Mouse (Mus musculus): ENCODE measurements around the gene Ifnz. TPM values are rescaled to one million over a fixed set of nuclear protein-coding genes. Genes with fewer than 3 reads are reported as not detected.

Ifnz gene
- polyA plus RNA-seq (2012; ENCODE audit: low replicate concordance): not detected in 2 replicates

DNA sequence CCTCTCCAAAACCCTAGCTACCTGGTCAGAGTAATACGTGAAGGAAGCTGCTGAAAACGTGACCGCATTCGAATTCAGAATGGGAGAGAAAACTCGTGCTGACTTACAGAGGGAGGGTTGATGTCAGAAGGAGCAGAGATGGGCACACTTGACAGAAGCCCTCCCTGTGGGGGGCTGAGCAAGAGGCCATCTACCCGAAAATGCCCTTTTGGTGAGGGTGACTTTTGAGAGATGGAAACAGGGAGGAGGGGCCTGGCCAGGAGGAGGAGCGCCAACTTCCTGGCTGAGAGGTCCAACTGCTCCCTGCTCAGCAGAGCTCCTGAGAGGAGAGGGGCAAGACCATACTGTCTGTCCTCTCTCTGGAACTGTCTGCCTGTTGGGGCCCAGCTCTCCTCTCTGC, at the start of gene Ifnz:
Ifnz (plus strand) TSS at position 301 of the 400 bp plus-strand sequence.

DNA sequence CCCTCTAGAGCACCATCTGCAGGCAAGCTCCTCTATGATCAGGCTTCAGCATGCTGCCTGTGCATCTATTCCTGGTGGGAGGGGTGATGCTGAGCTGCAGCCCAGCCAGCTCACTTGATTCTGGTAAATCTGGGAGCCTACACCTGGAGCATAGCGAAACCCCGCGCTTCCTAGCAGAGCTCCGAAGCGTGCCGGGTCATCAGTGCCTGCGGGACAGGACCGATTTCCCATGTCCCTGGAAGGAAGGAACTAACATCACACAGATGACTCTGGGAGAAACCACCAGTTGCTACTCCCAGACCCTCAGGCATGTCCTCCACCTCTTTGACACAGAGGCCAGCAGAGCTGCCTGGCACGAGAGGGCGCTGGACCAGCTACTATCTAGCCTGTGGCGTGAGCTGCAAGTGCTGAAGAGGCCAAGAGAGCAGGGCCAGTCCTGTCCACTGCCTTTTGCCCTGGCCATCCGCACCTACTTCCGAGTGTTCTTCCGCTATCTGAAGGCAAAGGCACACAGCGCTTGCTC, 27.1 kb upstream of the Ifnz start, which contains the start of gene Gm13271:
Gm13271 (plus strand) TSS at position 51 of the 523 bp plus-strand sequence.

DNA sequence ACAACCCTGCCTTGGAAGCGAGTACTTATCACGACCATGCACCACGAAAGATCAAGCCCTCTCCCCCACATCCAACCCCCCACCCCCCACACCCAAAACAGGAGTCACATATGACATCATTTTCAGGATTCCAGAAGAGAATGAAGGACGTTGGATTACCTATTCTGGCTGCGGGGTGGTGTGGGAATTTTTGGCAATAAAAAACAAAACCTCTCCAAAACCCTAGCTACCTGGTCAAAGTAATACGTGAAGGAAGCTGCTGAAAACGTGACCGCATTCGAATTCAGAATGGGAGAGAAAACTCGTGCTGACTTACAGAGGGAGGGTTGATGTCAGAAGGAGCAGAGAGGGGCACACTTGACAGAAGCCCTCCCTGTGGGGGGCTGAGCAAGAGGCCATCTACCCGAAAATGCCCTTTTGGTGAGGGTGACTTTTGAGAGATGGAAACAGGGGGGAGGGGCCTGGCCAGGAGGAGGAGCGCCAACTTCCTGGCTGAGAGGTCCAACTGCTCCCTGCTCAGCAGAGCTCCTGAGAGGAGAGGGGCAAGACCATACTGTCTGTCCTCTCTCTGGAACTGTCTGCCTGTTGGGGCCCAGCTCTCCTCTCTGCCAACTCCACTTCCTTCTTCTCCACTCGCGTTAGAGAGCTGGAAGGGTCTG, 22.2 kb upstream of the Ifnz start, which contains the start of gene Gm13283:
Gm13283 (plus strand) TSS at position 510 of the 659 bp plus-strand sequence.

DNA sequence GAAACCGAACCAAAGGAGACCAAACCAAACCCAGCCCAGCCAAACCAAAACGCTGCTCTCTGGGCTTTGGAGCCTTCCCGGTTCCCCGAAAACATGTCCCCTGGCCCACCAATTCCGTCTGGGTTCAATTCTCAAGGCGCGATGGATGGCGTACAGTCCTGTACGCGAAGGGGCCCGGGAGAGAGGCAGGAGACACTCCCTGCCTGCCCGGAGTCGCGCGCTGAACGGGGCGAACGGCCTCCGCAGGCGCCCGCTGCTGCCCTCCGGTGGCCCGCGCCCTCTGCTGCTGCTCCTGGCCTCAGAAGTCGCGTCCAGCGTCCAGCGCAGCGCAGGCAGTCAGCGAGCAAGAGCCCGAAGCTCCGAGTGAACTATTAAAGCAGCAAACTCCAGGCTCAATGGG, 8.4 kb upstream of the Ifnz start, which contains the start of gene Gm13290:
Gm13290 (plus strand) TSS at position 301 of the 400 bp plus-strand sequence.

DNA sequence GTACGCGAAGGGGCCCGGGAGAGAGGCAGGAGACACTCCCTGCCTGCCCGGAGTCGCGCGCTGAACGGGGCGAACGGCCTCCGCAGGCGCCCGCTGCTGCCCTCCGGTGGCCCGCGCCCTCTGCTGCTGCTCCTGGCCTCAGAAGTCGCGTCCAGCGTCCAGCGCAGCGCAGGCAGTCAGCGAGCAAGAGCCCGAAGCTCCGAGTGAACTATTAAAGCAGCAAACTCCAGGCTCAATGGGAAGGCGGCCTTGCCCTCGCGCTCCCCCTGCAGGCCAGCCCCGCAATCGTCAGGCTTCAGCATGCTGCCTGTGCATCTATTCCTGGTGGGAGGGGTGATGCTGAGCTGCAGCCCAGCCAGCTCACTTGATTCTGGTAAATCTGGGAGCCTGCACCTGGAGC, 5.3 kb upstream of the Ifnz start, which contains the start of gene Gm13289:
Gm13289 (plus strand) TSS at position 301 of the 400 bp plus-strand sequence.

DNA sequence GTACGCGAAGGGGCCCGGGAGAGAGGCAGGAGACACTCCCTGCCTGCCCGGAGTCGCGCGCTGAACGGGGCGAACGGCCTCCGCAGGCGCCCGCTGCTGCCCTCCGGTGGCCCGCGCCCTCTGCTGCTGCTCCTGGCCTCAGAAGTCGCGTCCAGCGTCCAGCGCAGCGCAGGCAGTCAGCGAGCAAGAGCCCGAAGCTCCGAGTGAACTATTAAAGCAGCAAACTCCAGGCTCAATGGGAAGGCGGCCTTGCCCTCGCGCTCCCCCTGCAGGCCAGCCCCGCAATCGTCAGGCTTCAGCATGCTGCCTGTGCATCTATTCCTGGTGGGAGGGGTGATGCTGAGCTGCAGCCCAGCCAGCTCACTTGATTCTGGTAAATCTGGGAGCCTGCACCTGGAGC, 2.4 kb upstream of the Ifnz start, which contains the start of gene Gm13272:
Gm13272 (plus strand) TSS at position 301 of the 400 bp plus-strand sequence.

DNA sequence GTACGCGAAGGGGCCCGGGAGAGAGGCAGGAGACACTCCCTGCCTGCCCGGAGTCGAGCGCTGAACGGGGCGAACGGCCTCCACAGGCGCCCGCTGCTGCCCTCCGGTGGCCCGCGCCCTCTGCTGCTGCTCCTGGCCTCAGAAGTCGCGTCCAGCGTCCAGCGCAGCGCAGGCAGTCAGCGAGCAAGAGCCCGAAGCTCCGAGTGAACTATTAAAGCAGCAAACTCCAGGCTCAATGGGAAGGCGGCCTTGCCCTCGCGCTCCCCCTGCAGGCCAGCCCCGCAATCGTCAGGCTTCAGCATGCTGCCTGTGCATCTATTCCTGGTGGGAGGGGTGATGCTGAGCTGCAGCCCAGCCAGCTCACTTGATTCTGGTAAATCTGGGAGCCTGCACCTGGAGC, 3.5 kb downstream of the Ifnz start, which contains the start of gene Gm13276:
Gm13276 (plus strand) TSS at position 301 of the 400 bp plus-strand sequence.

DNA sequence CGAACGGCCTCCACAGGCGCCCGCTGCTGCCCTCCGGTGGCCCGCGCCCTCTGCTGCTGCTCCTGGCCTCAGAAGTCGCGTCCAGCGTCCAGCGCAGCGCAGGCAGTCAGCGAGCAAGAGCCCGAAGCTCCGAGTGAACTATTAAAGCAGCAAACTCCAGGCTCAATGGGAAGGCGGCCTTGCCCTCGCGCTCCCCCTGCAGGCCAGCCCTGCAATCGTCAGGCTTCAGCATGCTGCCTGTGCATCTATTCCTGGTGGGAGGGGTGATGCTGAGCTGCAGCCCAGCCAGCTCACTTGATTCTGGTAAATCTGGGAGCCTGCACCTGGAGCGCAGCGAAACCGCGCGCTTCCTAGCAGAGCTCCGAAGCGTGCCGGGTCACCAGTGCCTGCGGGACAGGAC, 6.5 kb downstream of the Ifnz start, which contains the start of gene Gm13277:
Gm13277 (plus strand) TSS at position 231 of the 400 bp plus-strand sequence.

DNA sequence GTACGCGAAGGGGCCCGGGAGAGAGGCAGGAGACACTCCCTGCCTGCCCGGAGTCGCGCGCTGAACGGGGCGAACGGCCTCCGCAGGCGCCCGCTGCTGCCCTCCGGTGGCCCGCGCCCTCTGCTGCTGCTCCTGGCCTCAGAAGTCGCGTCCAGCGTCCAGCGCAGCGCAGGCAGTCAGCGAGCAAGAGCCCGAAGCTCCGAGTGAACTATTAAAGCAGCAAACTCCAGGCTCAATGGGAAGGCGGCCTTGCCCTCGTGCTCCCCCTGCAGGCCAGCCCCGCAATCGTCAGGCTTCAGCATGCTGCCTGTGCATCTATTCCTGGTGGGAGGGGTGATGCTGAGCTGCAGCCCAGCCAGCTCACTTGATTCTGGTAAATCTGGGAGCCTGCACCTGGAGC, 9.3 kb downstream of the Ifnz start, which contains the start of gene Gm13278:
Gm13278 (plus strand) TSS at position 301 of the 400 bp plus-strand sequence.

DNA sequence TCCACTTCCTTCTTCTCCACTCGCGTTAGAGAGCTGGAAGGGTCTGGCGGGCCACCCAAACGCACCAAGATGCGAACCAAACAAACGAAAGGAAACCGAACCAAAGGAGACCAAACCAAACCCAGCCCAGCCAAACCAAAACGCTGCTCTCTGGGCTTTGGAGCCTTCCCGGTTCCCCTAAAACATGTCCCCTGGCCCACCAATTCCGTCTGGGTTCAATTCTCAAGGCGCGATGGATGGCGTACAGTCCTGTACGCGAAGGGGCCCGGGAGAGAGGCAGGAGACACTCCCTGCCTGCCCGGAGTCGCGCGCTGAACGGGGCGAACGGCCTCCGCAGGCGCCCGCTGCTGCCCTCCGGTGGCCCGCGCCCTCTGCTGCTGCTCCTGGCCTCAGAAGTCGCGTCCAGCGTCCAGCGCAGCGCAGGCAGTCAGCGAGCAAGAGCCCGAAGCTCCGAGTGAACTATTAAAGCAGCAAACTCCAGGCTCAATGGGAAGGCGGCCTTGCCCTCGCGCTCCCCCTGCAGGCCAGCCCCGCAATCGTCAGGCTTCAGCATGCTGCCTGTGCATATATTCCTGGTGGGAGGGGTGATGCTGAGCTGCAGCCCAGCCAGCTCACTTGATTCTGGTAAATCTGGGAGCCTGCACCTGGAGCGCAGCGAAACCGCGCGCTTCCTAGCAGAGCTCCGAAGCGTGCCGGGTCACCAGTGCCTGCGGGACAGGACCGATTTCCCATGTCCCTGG, 12.2 kb downstream of the Ifnz start, which contains the start of gene Gm13275:
Gm13275 (plus strand) TSS at position 552 of the 740 bp plus-strand sequence.

DNA sequence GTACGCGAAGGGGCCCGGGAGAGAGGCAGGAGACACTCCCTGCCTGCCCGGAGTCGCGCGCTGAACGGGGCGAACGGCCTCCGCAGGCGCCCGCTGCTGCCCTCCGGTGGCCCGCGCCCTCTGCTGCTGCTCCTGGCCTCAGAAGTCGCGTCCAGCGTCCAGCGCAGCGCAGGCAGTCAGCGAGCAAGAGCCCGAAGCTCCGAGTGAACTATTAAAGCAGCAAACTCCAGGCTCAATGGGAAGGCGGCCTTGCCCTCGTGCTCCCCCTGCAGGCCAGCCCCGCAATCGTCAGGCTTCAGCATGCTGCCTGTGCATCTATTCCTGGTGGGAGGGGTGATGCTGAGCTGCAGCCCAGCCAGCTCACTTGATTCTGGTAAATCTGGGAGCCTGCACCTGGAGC, 15.2 kb downstream of the Ifnz start, which contains the start of gene Gm13279:
Gm13279 (plus strand) TSS at position 301 of the 400 bp plus-strand sequence.

DNA sequence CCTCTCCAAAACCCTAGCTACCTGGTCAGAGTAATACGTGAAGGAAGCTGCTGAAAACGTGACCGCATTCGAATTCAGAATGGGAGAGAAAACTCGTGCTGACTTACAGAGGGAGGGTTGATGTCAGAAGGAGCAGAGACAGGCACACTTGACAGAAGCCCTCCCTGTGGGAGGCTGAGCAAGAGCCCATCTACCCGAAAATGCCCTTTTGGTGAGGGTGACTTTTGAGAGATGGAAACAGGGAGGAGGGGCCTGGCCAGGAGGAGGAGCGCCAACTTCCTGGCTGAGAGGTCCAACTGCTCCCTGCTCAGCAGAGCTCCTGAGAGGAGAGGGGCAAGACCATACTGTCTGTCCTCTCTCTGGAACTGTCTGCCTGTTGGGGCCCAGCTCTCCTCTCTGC, 17.4 kb downstream of the Ifnz start, which contains the start of gene Gm13285:
Gm13285 (plus strand) TSS at position 301 of the 400 bp plus-strand sequence.

DNA sequence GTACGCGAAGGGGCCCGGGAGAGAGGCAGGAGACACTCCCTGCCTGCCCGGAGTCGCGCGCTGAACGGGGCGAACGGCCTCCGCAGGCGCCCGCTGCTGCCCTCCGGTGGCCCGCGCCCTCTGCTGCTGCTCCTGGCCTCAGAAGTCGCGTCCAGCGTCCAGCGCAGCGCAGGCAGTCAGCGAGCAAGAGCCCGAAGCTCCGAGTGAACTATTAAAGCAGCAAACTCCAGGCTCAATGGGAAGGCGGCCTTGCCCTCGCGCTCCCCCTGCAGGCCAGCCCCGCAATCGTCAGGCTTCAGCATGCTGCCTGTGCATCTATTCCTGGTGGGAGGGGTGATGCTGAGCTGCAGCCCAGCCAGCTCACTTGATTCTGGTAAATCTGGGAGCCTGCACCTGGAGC, 21.0 kb downstream of the Ifnz start, which contains the start of gene Gm13287:
Gm13287 (plus strand) TSS at position 301 of the 400 bp plus-strand sequence.

DNA sequence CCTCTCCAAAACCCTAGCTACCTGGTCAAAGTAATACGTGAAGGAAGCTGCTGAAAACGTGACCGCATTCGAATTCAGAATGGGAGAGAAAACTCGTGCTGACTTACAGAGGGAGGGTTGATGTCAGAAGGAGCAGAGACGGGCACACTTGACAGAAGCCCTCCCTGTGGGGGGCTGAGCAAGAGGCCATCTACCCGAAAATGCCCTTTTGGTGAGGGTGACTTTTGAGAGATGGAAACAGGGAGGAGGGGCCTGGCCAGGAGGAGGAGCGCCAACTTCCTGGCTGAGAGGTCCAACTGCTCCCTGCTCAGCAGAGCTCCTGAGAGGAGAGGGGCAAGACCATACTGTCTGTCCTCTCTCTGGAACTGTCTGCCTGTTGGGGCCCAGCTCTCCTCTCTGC, 23.3 kb downstream of the Ifnz start, which contains the start of gene Gm13288:
Gm13288 (plus strand) TSS at position 301 of the 400 bp plus-strand sequence.

DNA sequence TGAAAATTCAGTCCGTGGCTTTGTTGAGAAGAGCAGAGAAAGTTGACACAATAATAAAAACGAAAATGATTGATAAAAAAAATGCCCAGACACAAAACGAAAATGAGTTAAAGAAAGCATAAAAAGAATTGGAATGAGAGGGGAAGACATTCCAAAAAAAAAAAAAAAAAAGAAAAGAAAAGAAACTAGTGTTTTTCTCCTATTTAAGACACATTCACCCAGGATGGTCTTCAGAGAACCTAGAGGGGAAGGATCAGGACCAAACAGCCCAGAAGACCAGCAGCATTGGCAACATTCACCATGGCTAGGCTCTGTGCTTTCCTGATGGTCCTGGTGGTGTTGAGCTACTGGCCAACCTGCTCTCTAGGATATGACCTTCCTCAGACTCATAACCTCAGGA, 34.0 kb downstream of the Ifnz start, which contains the start of gene Ifna7:
Ifna7 (plus strand) TSS at position 301 of the 400 bp plus-strand sequence.

DNA sequence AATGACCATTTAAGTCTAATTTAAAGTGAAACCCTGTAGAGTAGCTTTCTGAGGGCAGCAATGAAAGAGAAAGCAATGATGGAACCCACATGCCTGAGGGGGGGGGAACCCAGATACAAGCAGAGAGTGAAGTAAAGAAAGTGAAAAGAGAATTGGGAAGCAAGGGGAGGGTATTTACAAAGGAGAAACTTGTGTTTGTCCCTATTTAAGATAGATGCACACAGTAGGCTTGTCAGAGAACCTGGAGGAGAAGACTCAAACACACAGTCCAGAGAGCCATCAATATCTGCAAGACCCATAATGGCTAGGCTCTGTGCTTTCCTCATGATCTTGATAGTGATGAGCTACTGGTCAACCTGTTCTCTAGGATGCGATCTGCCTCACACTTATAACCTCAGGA, 37.7 kb downstream of the Ifnz start, which contains the start of gene Ifna11:
Ifna11 (plus strand) TSS at position 301 of the 400 bp plus-strand sequence.

DNA sequence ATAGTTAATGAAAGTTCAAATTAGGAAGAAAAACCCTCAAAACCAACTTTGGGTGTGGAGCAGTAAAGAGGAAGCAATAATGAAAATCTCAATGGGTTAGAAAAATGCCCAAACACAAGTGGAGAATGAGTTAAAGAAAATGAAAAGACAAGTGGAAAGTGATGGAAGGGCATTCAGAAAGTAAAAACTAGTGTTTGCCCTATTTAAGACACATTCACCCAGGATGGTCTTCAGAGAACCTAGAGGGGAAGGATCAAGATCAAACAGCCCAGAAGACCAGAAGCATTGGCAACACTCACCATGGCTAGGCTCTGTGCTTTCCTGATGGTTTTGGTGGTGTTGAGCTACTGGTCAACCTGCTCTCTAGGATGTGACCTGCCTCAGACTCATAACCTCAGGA, 45.2 kb downstream of the Ifnz start, which contains the start of gene Ifna6:
Ifna6 (plus strand) TSS at position 301 of the 400 bp plus-strand sequence.

Other genes with a start within 250 kb of the Ifnz start
- not detected in 2 replicates for gene Ifna15, start 223.9 kb upstream of the Ifnz start, polyA plus RNA-seq (2012; ENCODE audit: low replicate concordance)
- not detected in 2 replicates for gene Ifna14, start 210.3 kb upstream of the Ifnz start, polyA plus RNA-seq (2012; ENCODE audit: low replicate concordance)
- not detected in 2 replicates for gene Ifna9, start 189.7 kb upstream of the Ifnz start, polyA plus RNA-seq (2012; ENCODE audit: low replicate concordance)
- not detected in 2 replicates for gene Ifna12, start 178.8 kb upstream of the Ifnz start, polyA plus RNA-seq (2012; ENCODE audit: low replicate concordance)
- gene C87499, start 147.7 kb upstream of the Ifnz start, polyA plus RNA-seq (2012; ENCODE audit: low replicate concordance): not detected in 2 replicates
- gene Ifna13, start 137.7 kb upstream of the Ifnz start, polyA plus RNA-seq (2012; ENCODE audit: low replicate concordance): not detected in 2 replicates
- gene Ifna16, start 105.2 kb upstream of the Ifnz start, polyA plus RNA-seq (2012; ENCODE audit: low replicate concordance): not detected in 2 replicates
- gene Ifna2, start 98.2 kb upstream of the Ifnz start, polyA plus RNA-seq (2012; ENCODE audit: low replicate concordance): not detected in 2 replicates
- not detected in 2 replicates for gene Ifnab, start 90.8 kb upstream of the Ifnz start, polyA plus RNA-seq (2012; ENCODE audit: low replicate concordance)
- gene Gm26566, start 60.3 kb upstream of the Ifnz start, polyA plus RNA-seq (2012; ENCODE audit: low replicate concordance): not detected in 2 replicates
- gene Klhl9, start 59.7 kb upstream of the Ifnz start, polyA plus RNA-seq (2012; ENCODE audit: low replicate concordance): 5.7 and 6.4 TPM in 2 replicates
- gene Gm13271, start 27.3 kb upstream of the Ifnz start, polyA plus RNA-seq (2012; ENCODE audit: low replicate concordance): not detected in 2 replicates
- not detected in 2 replicates for gene Gm13283, start 22.0 kb upstream of the Ifnz start, polyA plus RNA-seq (2012; ENCODE audit: low replicate concordance)
- gene Gm13290, start 8.3 kb upstream of the Ifnz start, polyA plus RNA-seq (2012; ENCODE audit: low replicate concordance): not detected in 2 replicates
- not detected in 2 replicates for gene Gm13289, start 5.2 kb upstream of the Ifnz start, polyA plus RNA-seq (2012; ENCODE audit: low replicate concordance)
- gene Gm13272, start 2.3 kb upstream of the Ifnz start, polyA plus RNA-seq (2012; ENCODE audit: low replicate concordance): not detected in 2 replicates
- not detected in 2 replicates for gene Gm13276, start 3.6 kb downstream of the Ifnz start, polyA plus RNA-seq (2012; ENCODE audit: low replicate concordance)
- not detected in 2 replicates for gene Gm13277, start 6.5 kb downstream of the Ifnz start, polyA plus RNA-seq (2012; ENCODE audit: low replicate concordance)
- not detected in 2 replicates for gene Gm13278, start 9.4 kb downstream of the Ifnz start, polyA plus RNA-seq (2012; ENCODE audit: low replicate concordance)
- not detected in 2 replicates for gene Gm13275, start 12.4 kb downstream of the Ifnz start, polyA plus RNA-seq (2012; ENCODE audit: low replicate concordance)
- gene Gm13279, start 15.3 kb downstream of the Ifnz start, polyA plus RNA-seq (2012; ENCODE audit: low replicate concordance): not detected in 2 replicates
- not detected in 2 replicates for gene Gm13285, start 17.5 kb downstream of the Ifnz start, polyA plus RNA-seq (2012; ENCODE audit: low replicate concordance)
- gene Gm13287, start 21.1 kb downstream of the Ifnz start, polyA plus RNA-seq (2012; ENCODE audit: low replicate concordance): not detected in 2 replicates
- not detected in 2 replicates for gene Gm13288, start 23.4 kb downstream of the Ifnz start, polyA plus RNA-seq (2012; ENCODE audit: low replicate concordance)
- gene Ifna7, start 34.1 kb downstream of the Ifnz start, polyA plus RNA-seq (2012; ENCODE audit: low replicate concordance): not detected in 2 replicates
- not detected in 2 replicates for gene Ifna11, start 37.8 kb downstream of the Ifnz start, polyA plus RNA-seq (2012; ENCODE audit: low replicate concordance)
- not detected in 2 replicates for gene Ifna6, start 45.3 kb downstream of the Ifnz start, polyA plus RNA-seq (2012; ENCODE audit: low replicate concordance)
- gene Ifna5, start 53.4 kb downstream of the Ifnz start, polyA plus RNA-seq (2012; ENCODE audit: low replicate concordance): not detected in 2 replicates
- not detected in 2 replicates for gene Ifna4, start 59.7 kb downstream of the Ifnz start, polyA plus RNA-seq (2012; ENCODE audit: low replicate concordance)
- gene Ifna1, start 68.0 kb downstream of the Ifnz start, polyA plus RNA-seq (2012; ENCODE audit: low replicate concordance): not detected in 2 replicates
- not detected in 2 replicates for gene Ifne, start 98.1 kb downstream of the Ifnz start, polyA plus RNA-seq (2012; ENCODE audit: low replicate concordance)

Measured in leukemia stem cell, adult 10-12 weeks (primary cell).